Mouse (Mus musculus) limb, embryonic 11.5 days (tissue): ENCODE measurements around the gene Ckap5. TPM values are rescaled to one million over a fixed set of nuclear protein-coding genes. Genes with fewer than 3 reads are reported as not detected.

Source experiments
- ATAC-seq: fragments of 200-750 bp; cut with Nextera tagmentation; 2 replicates; pipeline ENCODE4 v1.8.0; 2017; ENCODE audit warnings: low read depth; ENCODE audit not compliant: insufficient number of reproducible peaks, low FRiP score, low TSS enrichment
- DNase-seq: peaks from one replicate; pipeline ENCODE4 v3.0.0-alpha.2; 2015; ENCODE audit warnings: low spot score
- H3K27ac ChIP-seq: fragments of 300-500 bp; sonication (generic); replicated peaks from 2 replicates; pipeline ENCODE4 v1.5.1; 2014; ENCODE audit warnings: low read depth, mild to moderate bottlenecking, low read length
- H3K27me3 ChIP-seq: fragments of 300-500 bp; sonication (generic); 2 replicates; pipeline ENCODE4 v1.6.1; 2014; ENCODE audit warnings: mild to moderate bottlenecking, low read length, mixed read lengths; ENCODE audit not compliant: control insufficient read depth, insufficient read depth
- H3K36me3 ChIP-seq: fragments of 300-500 bp; sonication (generic); 2 replicates; pipeline ENCODE4 v1.6.1; 2014; ENCODE audit warnings: mild to moderate bottlenecking, low read length, moderate library complexity, mixed read lengths; ENCODE audit not compliant: control insufficient read depth, insufficient read depth
- H3K4me1 ChIP-seq: fragments of 300-500 bp; sonication (generic); 2 replicates; pipeline ENCODE4 v1.6.1; 2014; ENCODE audit warnings: low read length, mixed read lengths; ENCODE audit not compliant: control insufficient read depth, insufficient read depth
- H3K4me2 ChIP-seq: fragments of 300-500 bp; sonication (generic); 2 replicates; pipeline ENCODE4 v1.6.1; 2014; ENCODE audit warnings: low read depth, mild to moderate bottlenecking, moderate library complexity; ENCODE audit not compliant: severe bottlenecking
- H3K4me3 ChIP-seq: fragments of 300-500 bp; sonication (generic); 2 replicates; pipeline ENCODE4 v1.5.1; 2014; ENCODE audit warnings: low read depth, low read length
- H3K9ac ChIP-seq: fragments of 300-500 bp; sonication (generic); 2 replicates; pipeline ENCODE4 v1.6.1; 2014; ENCODE audit warnings: mild to moderate bottlenecking, low read length
- H3K9me3 ChIP-seq: fragments of 300-500 bp; sonication (generic); 2 replicates; pipeline ENCODE4 v1.6.1; 2016; ENCODE audit warnings: low read length; ENCODE audit not compliant: control insufficient read depth
- WGBS: fragments of 180-500 bp; shearing (Covaris S2); extraction: QIAGEN DNeasy Blood & Tissue Kit; methylation state at CpG from one replicate; pipeline ENCODE4 v1.1.7; 2014; 5-methylcytosine and 5-hydroxymethylcytosine counted together
- polyA plus RNA-seq: library from polyadenylated mRNA; unstranded; fragments of >200 nt; fragmentation: Nextera tagmentation; extraction: Ambion mirVana; gene quantifications from 2 replicates; pipeline ENCODE4 v1.2.1, GENCODE M21; 2014

Gene Ckap5
- polyA plus RNA-seq, 1 experiment from 2014 or later, result 105 TPM

GRCm38 (mm10) chr2:91630384-91630783, 103.8 kb downstream of the Ckap5 start:
- Histone ChIP-seq H3K4me1 (no peaks in the 10 kb centered on the region), H3K4me3 (no peak overlapping the region), H3K4me2 (no peak overlapping the region), H3K9ac (no peak overlapping the region), H3K27ac (no peak overlapping the region), H3K27me3 (no peaks in the 10 kb centered on the region), H3K9me3 (no peaks in the 10 kb centered on the region), H3K36me3 (no peaks in the 10 kb centered on the region)
- ATAC-seq (no peak), DNase-seq (no peak)
- 92% methylated on average over 12 of the region's 12 CpGs for WGBS

- WGBS, result 85% methylated on average over 5 of the region's 5 CpGs
- Histone ChIP-seq H3K9ac (no peak overlapping the region), H3K9me3 (no peaks in the 10 kb centered on the region), H3K36me3 (no peaks in the 10 kb centered on the region), H3K27me3 (no peaks in the 10 kb centered on the region), H3K4me3 (no peak overlapping the region), H3K27ac (no peak overlapping the region), H3K4me1 (no peaks in the 10 kb centered on the region), H3K4me2 (no peak overlapping the region)
- ATAC-seq (no peak), DNase-seq (no peak)
Measured at GRCm38 (mm10) chr2:91631826-91632225, 105.3 kb downstream of the Ckap5 start.

- Histone ChIP-seq H3K4me2 (no peak overlapping the region), H3K27ac (no peak overlapping the region), H3K36me3 (no peaks in the 10 kb centered on the region), H3K9me3 (no peaks in the 10 kb centered on the region), H3K4me1 (no peaks in the 10 kb centered on the region), H3K4me3 (no peak overlapping the region), H3K27me3 (no peaks in the 10 kb centered on the region), H3K9ac (no peak overlapping the region)
- no peak for DNase-seq
- no peak for ATAC-seq
- WGBS, result 86% methylated on average over 5 of the region's 5 CpGs
Measured at GRCm38 (mm10) chr2:91632316-91632715, 105.8 kb downstream of the Ckap5 start.

- 84% methylated on average over 12 of the region's 12 CpGs for WGBS
- no peaks in the 10 kb centered on the region for H3K9me3 ChIP-seq
- DNase-seq, result no peak
- no peak overlapping the region for H3K4me2 ChIP-seq
- no peak overlapping the region for H3K9ac ChIP-seq
- no peak overlapping the region for H3K4me3 ChIP-seq
- no peak overlapping the region for H3K27ac ChIP-seq
- H3K36me3 ChIP-seq, result no peaks in the 10 kb centered on the region
- H3K4me1 ChIP-seq, result no peaks in the 10 kb centered on the region
- no peak for ATAC-seq
- no peaks in the 10 kb centered on the region for H3K27me3 ChIP-seq
Measured at GRCm38 (mm10) chr2:91633334-91633977, 106.9 kb downstream of the Ckap5 start.

- ATAC-seq, result no peak
- Histone ChIP-seq H3K9me3 (no peaks in the 10 kb centered on the region), H3K36me3 (no peaks in the 10 kb centered on the region), H3K4me3 (no peak overlapping the region), H3K4me1 (no peaks in the 10 kb centered on the region), H3K4me2 (no peak overlapping the region), H3K27ac (no peak overlapping the region), H3K9ac (no peak overlapping the region), H3K27me3 (no peaks in the 10 kb centered on the region)
- 78% methylated on average over 9 of the region's 9 CpGs for WGBS
- no peak for DNase-seq
Measured at GRCm38 (mm10) chr2:91634841-91635240, 108.3 kb downstream of the Ckap5 start.

GRCm38 (mm10) chr2:91635486-91635885, 108.9 kb downstream of the Ckap5 start:
- H3K4me3 ChIP-seq, result no peak overlapping the region
- no peak overlapping the region for H3K4me2 ChIP-seq
- no peaks in the 10 kb centered on the region for H3K4me1 ChIP-seq
- ATAC-seq, result no peak
- no peaks in the 10 kb centered on the region for H3K36me3 ChIP-seq
- no peak for DNase-seq
- H3K9ac ChIP-seq, result no peak overlapping the region
- no peak overlapping the region for H3K27ac ChIP-seq
- H3K27me3 ChIP-seq, result no peaks in the 10 kb centered on the region
- WGBS, result 85% methylated on average over 11 of the region's 11 CpGs
- no peaks in the 10 kb centered on the region for H3K9me3 ChIP-seq

GRCm38 (mm10) chr2:91636229-91636628, 109.7 kb downstream of the Ckap5 start, which contains the start of gene F2:
F2 (minus strand) TSS chr2:91636414.
- Histone ChIP-seq H3K27me3 (no peaks in the 10 kb centered on the region), H3K9me3 (no peaks in the 10 kb centered on the region), H3K4me3 (no peak within 1 kb of the TSS), H3K4me2 (no peak within 1 kb of the TSS), H3K27ac (no peak within 1 kb of the TSS), H3K9ac (no peak within 1 kb of the TSS), H3K4me1 (no peaks in the 10 kb centered on the region), H3K36me3 (no peaks in the 10 kb centered on the region)
- 91% methylated on average over 8 of the region's 8 CpGs for WGBS
- ATAC-seq (no peak), DNase-seq (no peak)

GRCm38 (mm10) chr2:91636727-91637338, 110.3 kb downstream of the Ckap5 start:
- Histone ChIP-seq H3K9me3 (no peaks in the 10 kb centered on the region), H3K4me3 (no peak overlapping the region), H3K36me3 (no peaks in the 10 kb centered on the region), H3K4me2 (no peak overlapping the region), H3K27ac (no peak overlapping the region), H3K9ac (no peak overlapping the region), H3K27me3 (no peaks in the 10 kb centered on the region), H3K4me1 (no peaks in the 10 kb centered on the region)
- ATAC-seq (no peak), DNase-seq (no peak)
- 81% methylated on average over 5 of the region's 5 CpGs for WGBS

- DNase-seq (no peak), ATAC-seq (no peak)
- Histone ChIP-seq H3K4me2 (no peak overlapping the region), H3K4me3 (no peak overlapping the region), H3K9ac (no peak overlapping the region), H3K9me3 (no peaks in the 10 kb centered on the region), H3K4me1 (no peaks in the 10 kb centered on the region), H3K27ac (no peak overlapping the region), H3K27me3 (no peaks in the 10 kb centered on the region), H3K36me3 (no peaks in the 10 kb centered on the region)
- 80% methylated on average over 6 of the region's 6 CpGs for WGBS
Measured at GRCm38 (mm10) chr2:91638931-91639330, 112.4 kb downstream of the Ckap5 start.
